Mouse (Mus musculus) limb, embryonic 15.5 days (tissue): Measurements from ENCODE around the gene Ascc2. TPM values are rescaled to one million over a fixed set of nuclear protein-coding genes. Genes with fewer than 3 reads are reported as not detected.
A peak's percentile ranks its signal among the peaks of the same experiment; 100 is the strongest.
"Not testable (repeated sequence)": the region's sequence is repeated elsewhere in the genome, so short reads cannot be mapped to it uniquely, and the experiment has no call there.

ENCODE experiments used
- ATAC-seq: fragments of 200-750 bp; cut with Nextera tagmentation; 2 replicates; pipeline ENCODE4 v1.8.0; 2017; ENCODE audit warnings: low read depth, moderate TSS enrichment; ENCODE audit not compliant: insufficient number of reproducible peaks, low FRiP score, low TSS enrichment
- H3K27ac ChIP-seq: fragments of 300-500 bp; sonication (generic); 2 replicates; pipeline ENCODE4 v1.5.1; 2015; ENCODE audit warnings: moderate library complexity, mild to moderate bottlenecking, inconsistent platforms
- H3K27me3 ChIP-seq: fragments of 300-500 bp; sonication (generic); 2 replicates; pipeline ENCODE4 v1.6.1; 2015; ENCODE audit warnings: inconsistent platforms
- H3K36me3 ChIP-seq: fragments of 300-500 bp; sonication (generic); 2 replicates; pipeline ENCODE4 v1.6.1; 2015; ENCODE audit warnings: inconsistent platforms
- H3K4me1 ChIP-seq: fragments of 300-500 bp; sonication (generic); 2 replicates; pipeline ENCODE4 v1.6.1; 2015; ENCODE audit warnings: inconsistent platforms
- H3K4me2 ChIP-seq: fragments of 300-500 bp; sonication (generic); 2 replicates; pipeline ENCODE4 v1.6.1; 2015; ENCODE audit warnings: mild to moderate bottlenecking, inconsistent platforms
- H3K4me3 ChIP-seq: fragments of 300-500 bp; sonication (generic); 2 replicates; pipeline ENCODE4 v1.5.1; 2015; ENCODE audit warnings: mild to moderate bottlenecking, inconsistent platforms
- H3K9ac ChIP-seq: fragments of 300-500 bp; sonication (generic); 2 replicates; pipeline ENCODE4 v1.6.1; 2015; ENCODE audit warnings: inconsistent platforms
- H3K9me3 ChIP-seq: fragments of 300-500 bp; sonication (generic); 2 replicates; pipeline ENCODE4 v1.6.1; 2016; ENCODE audit warnings: inconsistent platforms
- WGBS: fragments of 180-500 bp; shearing (Covaris S2); methylation state at CpG from one replicate; pipeline ENCODE4 v1.1.7; 2015; 5-methylcytosine and 5-hydroxymethylcytosine counted together
- polyA plus RNA-seq: library from polyadenylated mRNA; unstranded; fragments of >200 nt; fragmentation: Nextera tagmentation; extraction: Ambion mirVana; gene quantifications from 2 replicates; pipeline ENCODE4 v1.2.1, GENCODE M21; 2015

Gene Ascc2
- polyA plus RNA-seq, 1 experiment from 2014 or later = 32.2 TPM

DNA sequence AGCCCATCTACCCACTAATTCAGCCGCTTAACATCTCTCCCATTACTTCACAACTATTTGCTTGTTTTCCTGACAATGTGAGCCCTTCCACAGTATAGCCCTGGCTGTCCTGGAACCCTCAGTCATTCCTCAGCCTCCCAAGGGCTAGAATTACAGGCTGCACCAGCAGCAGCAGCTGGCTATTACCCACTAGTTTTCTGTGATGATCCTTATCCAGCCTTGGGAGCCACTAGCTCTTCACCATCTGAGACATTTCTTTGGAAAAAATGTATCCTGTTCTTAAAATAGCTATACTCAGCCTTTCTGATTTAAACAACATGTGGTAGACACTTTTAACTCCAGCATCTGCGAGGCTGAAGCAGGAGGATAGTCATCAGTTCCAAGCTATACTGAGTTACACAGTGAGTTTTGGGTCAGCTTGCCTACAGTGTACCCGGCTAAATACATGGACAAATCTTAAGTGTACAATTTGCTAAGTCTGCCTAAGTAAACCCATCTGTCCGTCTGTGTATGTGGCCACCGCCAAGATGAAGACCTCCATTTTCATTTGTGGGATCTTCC, 685 bp upstream of the Ascc2 start:
- Histone ChIP-seq H3K36me3 (peaks cover 5% of the 10 kb centered on the region; the same call in 1 of the 2 replicates), H3K4me1 (peaks cover 14% of the 10 kb centered on the region), H3K9ac (no peak overlapping the region), H3K27ac (peak overlapping the region; percentile 83), H3K4me2 (peak overlapping the region; percentile 72), H3K4me3 (peak overlapping the region; percentile 90), H3K9me3 (no peaks in the 10 kb centered on the region), H3K27me3 (no peaks in the 10 kb centered on the region)
- ATAC-seq = no peak
- WGBS = 46% methylated on average over 5 of the region's 5 CpGs

DNA sequence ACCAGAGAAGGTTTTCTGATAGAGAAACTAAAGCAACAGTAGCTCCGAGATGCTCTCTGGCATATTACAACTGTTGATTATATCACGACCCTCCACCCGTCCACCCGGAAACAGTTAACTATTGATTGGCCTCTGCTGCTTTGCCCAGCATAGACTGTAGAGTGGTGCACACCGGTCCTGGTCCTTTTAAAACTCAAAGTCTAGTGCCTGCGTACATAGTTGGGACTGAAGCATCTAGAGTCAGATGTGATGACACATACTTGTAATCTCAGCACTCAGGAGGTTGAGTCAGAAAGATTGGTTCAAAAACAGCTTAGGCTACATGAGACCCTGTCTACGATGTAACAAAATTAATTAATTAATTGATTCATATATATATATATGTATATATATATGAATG, 714 bp downstream of the Ascc2 start:
- Histone ChIP-seq H3K4me3 (peak overlapping the region; percentile 90), H3K4me1 (peaks cover 14% of the 10 kb centered on the region), H3K4me2 (peak overlapping the region; percentile 72), H3K27ac (no peak overlapping the region), H3K27me3 (no peaks in the 10 kb centered on the region), H3K9ac (peak overlapping the region; percentile 55), H3K36me3 (peaks cover 9% of the 10 kb centered on the region; the same call in 1 of the 2 replicates), H3K9me3 (no peaks in the 10 kb centered on the region)
- ATAC-seq = no peak
- 17% methylated on average over 7 of the region's 7 CpGs for WGBS

DNA sequence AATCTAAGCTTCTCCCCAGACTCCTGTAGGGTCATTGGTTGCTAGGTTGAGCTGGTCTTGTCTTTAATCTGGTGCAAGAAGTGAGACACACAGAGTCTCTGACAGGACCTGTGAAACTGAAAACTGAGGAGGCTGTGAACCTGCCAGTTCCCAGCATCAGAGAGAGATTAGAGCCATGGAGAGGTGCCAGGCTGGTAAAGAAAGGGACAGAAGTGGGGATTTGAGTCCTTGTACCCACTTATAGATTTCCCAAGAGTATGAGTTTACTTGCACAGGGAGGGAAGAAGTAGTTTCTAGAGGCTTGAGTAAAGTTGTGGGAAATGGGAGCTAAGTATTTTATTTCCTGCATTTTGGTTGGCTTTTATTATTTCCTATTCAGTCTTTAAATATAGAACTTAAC, 3.6 kb downstream of the Ascc2 start:
- H3K36me3 ChIP-seq = peaks cover 18% of the 10 kb centered on the region; the same call in 1 of the 2 replicates
- H3K4me2 ChIP-seq = no peak overlapping the region
- H3K27ac ChIP-seq = no peak overlapping the region
- ATAC-seq = no peak
- H3K9ac ChIP-seq = no peak overlapping the region
- no peaks in the 10 kb centered on the region for H3K9me3 ChIP-seq
- no peak overlapping the region for H3K4me3 ChIP-seq
- no peaks in the 10 kb centered on the region for H3K27me3 ChIP-seq
- H3K4me1 ChIP-seq = peaks cover 14% of the 10 kb centered on the region

DNA sequence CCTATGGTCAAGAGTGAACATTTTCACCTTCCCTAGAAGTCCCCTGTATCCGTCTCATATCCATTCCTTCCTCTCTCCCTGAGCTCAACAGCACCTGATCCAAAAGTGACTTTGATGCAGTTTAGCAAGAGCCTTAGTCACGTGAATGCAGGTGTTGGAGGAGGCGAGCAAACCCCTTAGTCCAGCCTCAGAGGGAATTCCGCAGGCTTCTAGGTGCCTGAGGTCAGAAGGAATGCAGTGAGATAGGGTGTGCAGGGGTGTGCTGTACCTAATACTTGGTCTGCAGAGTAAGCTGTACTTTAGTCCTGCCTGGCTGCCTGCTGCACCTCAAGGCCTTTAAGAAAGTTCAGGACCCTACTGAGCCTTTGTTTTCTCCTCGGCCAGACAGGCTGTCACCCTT, 6.2 kb downstream of the Ascc2 start:
- no peaks in the 10 kb centered on the region for H3K9me3 ChIP-seq
- H3K27me3 ChIP-seq = no peaks in the 10 kb centered on the region
- H3K4me1 ChIP-seq = peaks cover 2% of the 10 kb centered on the region; the same call in 1 of the 2 replicates
- no peak overlapping the region for H3K9ac ChIP-seq
- WGBS = 66% methylated on average over 5 of the region's 5 CpGs
- no peak overlapping the region for H3K27ac ChIP-seq
- H3K4me2 ChIP-seq = no peak overlapping the region
- H3K4me3 ChIP-seq = no peak overlapping the region
- ATAC-seq = no peak
- peaks cover 38% of the 10 kb centered on the region for H3K36me3 ChIP-seq

DNA sequence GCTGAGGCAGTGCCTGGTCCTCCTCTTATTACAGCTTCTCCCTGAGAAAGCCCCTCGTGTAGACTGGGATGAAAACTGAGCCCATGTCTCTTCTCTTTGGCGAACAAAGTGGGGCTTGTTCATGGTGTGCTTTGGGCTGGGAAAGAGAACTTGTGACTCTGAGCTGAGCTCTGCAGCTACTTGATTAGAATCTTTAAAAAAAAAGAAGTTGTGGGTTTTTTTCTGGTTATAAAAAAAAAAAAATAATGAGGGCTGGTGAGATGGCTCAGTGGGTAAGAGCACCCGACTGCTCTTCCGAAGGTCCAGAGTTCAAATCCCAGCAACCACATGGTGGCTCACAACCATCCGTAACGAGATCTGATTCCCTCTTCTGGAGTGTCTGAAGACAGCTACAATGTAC, 7.6 kb downstream of the Ascc2 start:
- not testable (repeated sequence) for H3K27ac ChIP-seq, H3K9ac ChIP-seq, ATAC-seq, H3K27me3 ChIP-seq, H3K9me3 ChIP-seq, H3K4me3 ChIP-seq, H3K4me1 ChIP-seq, H3K4me2 ChIP-seq
- WGBS = 91% methylated on average over 6 of the region's 6 CpGs
- peaks cover 51% of the 10 kb centered on the region for H3K36me3 ChIP-seq

DNA sequence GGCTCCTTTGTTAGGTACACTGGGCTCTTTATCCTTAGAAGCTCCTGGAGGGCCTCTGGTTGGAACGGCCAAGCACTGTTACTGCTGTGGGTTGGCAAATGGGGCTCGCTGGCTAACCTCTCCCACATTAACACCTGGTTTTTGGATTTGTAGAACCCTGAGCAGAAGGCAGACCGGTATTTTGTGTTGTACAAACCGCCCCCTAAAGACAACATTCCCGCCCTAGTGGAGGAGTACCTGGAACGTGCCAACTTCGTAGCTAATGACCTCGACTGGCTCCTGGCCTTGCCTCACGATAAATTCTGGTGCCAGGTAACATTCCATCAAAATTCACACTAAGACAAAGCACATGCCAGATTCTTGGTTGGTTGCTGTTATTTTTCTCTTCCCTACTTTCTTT, 8.9 kb downstream of the Ascc2 start:
- Histone ChIP-seq H3K4me2 (no peak overlapping the region), H3K4me3 (no peak overlapping the region), H3K9me3 (no peaks in the 10 kb centered on the region), H3K27me3 (no peaks in the 10 kb centered on the region), H3K27ac (no peak overlapping the region), H3K9ac (no peak overlapping the region), H3K4me1 (no peaks in the 10 kb centered on the region), H3K36me3 (peaks cover 57% of the 10 kb centered on the region)
- 56% methylated on average over 9 of the region's 9 CpGs for WGBS
- ATAC-seq = peak; percentile 77

DNA sequence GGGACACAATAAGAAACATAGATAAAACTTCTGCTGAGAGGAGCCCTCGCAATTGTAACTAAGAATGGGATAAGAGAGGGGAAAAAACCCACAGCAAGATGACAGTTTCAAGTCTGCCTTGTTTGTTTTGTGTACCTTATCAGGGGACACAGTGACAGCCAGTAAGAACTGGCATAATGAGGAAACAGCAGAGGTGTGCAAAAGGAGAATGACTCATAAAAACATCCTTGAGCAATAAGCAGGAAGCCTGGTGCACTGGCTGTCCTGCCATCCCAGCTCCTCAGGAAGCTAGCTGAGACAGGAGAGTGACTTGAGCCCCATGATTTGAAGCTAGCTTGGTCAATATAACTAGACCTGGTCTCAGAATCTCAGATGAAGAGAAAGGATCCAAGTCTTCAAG, 22.3 kb downstream of the Ascc2 start:
- Histone ChIP-seq H3K27me3 (no peaks in the 10 kb centered on the region), H3K36me3 (peaks cover 51% of the 10 kb centered on the region), H3K9me3 (no peaks in the 10 kb centered on the region), H3K4me1 (no peaks in the 10 kb centered on the region), H3K9ac (no peak overlapping the region), H3K27ac (no peak overlapping the region), H3K4me2 (no peak overlapping the region), H3K4me3 (no peak overlapping the region)
- 87% methylated on average over 1 of the region's 1 CpGs for WGBS
- ATAC-seq = no peak

DNA sequence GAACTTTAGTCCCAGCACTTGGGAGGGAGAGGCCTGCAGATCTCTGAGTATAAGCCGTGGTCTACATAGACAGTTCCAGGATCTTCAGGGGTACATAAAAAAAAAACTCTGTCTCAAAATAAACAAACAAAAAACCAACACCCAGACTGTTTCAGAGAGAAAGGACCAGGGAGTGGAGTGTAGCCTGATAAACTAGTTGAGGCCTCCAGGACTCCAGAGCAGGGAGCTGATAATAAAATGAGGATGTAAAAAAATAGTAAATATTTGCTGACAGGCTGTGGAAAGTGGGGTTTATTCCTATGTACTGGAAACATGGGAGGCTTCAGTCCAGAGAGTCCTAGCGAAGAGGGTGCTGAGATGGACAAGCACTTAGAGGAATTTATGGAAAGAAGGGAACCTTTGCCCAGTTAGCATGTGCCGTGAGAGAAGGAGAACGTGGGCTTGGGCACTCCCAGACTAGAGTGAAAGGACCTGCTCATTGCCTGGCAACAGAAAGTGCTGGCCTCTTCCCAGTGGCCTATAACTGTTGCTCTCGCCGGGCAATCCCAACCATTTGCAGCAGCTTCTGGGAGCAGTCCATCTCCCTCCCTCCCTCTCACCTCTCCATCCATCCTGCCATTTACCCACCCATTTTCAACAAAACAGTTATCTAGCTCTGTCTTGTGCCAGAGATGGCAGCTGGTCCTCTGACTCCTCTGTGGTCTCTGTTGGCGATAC, 22.9 kb downstream of the Ascc2 start:
- Histone ChIP-seq H3K4me3 (no peak overlapping the region), H3K27me3 (no peaks in the 10 kb centered on the region), H3K9me3 (no peaks in the 10 kb centered on the region), H3K4me2 (no peak overlapping the region), H3K27ac (no peak overlapping the region), H3K4me1 (no peaks in the 10 kb centered on the region), H3K9ac (no peak overlapping the region), H3K36me3 (peaks cover 44% of the 10 kb centered on the region)
- 85% methylated on average over 7 of the region's 7 CpGs for WGBS
- no peak for ATAC-seq

DNA sequence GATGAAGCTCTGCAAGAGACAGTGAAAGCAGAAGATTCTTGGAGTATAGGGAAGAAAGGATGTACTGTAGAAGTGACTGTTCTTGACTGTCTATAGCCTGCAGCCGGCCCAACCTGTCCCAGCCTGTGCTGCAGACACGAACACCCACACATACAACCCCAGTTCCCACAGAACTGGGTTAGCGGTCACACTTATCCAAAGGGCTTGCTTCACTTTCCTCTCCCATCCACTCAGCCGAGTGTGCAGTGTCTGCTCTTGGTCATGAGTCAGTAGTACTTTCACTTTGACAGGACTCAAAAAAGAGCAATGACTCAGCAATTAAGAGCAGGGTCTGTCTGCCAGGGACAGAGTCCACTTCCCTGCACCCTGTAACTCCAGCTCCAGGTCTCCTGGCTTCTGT, 23.8 kb downstream of the Ascc2 start:
- Histone ChIP-seq H3K4me2 (no peak overlapping the region), H3K4me3 (no peak overlapping the region), H3K27ac (no peak overlapping the region), H3K36me3 (peaks cover 43% of the 10 kb centered on the region), H3K27me3 (no peaks in the 10 kb centered on the region), H3K9me3 (no peaks in the 10 kb centered on the region), H3K9ac (no peak overlapping the region), H3K4me1 (no peaks in the 10 kb centered on the region)
- WGBS = 65% methylated on average over 4 of the region's 4 CpGs
- no peak for ATAC-seq

DNA sequence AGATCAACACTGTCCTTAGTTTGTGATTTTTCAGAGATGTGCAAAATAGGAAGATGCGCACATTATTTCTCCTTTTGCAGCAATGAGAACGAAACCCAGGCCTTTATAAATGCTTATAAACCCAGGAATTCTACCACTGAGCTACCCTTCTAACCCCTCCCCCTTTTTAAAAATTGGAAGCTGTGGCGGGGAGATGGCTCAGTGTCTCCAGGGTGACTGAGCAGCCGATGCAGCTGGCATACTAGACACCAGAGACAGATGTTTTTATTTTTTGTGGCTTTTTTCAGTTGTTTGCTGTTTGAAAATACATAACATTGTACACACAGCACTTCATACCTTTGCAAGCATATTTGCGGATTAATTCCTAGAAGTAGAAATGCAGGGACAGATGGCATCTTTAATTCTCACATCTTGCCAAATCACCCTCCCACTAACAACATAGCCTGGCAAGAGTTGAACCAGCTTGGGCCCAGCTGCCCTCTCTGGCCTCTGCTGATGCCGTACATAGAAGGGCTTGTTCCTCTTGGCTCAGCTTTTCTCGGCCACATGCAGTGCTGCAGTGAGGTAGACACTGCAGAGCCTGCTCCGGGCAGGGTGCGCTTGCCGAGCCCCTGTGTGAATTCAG, 24.4 kb downstream of the Ascc2 start:
- no peak overlapping the region for H3K4me3 ChIP-seq
- no peaks in the 10 kb centered on the region for H3K27me3 ChIP-seq
- H3K9me3 ChIP-seq = no peaks in the 10 kb centered on the region
- no peak overlapping the region for H3K4me2 ChIP-seq
- WGBS = 81% methylated on average over 10 of the region's 10 CpGs
- H3K9ac ChIP-seq = no peak overlapping the region
- H3K27ac ChIP-seq = no peak overlapping the region
- peaks cover 43% of the 10 kb centered on the region for H3K36me3 ChIP-seq
- H3K4me1 ChIP-seq = no peaks in the 10 kb centered on the region
- no peak for ATAC-seq

DNA sequence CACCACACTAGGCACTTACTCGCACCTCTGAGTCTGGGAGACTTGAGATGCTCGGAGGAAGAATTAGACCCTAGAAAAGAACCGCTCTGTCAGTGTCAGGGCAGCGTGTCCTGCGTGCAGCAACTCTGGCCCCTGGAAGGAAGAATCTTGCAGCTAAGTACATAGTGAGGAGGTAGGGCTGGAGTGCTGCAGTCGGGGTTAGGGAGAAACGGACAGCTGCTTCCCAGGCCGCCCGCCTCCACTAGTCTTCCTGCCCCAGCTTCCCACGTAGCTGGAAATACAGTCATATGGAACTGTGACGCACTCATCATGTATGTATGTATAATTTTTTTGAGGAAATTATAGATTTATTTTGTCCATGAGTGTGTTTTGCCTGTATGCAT, 24.9 kb downstream of the Ascc2 start:
- H3K27ac ChIP-seq = no peak overlapping the region
- no peak overlapping the region for H3K9ac ChIP-seq
- no peaks in the 10 kb centered on the region for H3K9me3 ChIP-seq
- H3K4me1 ChIP-seq = no peaks in the 10 kb centered on the region
- ATAC-seq = no peak
- H3K4me3 ChIP-seq = no peak overlapping the region
- 87% methylated on average over 11 of the region's 11 CpGs for WGBS
- no peak overlapping the region for H3K4me2 ChIP-seq
- no peaks in the 10 kb centered on the region for H3K27me3 ChIP-seq
- H3K36me3 ChIP-seq = peaks cover 46% of the 10 kb centered on the region

DNA sequence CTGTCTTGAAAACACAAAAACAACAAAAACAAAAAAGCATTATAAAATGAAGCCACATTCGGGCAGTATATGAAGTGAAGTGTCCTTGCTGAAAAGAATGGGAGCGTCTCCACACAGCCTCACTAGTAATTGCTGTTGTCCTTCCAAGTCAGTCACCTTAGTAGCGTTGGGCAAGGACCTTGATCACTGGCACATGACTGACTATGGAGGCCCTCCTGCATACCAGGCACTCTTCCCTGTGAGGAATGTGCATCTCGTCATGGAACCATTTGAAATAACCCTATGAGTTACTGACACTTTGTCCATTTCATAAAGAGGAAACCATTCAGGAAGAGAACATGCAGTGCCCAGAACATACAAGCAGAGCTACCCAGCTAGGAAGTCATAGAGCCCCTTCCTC, 34.2 kb downstream of the Ascc2 start:
- Histone ChIP-seq H3K4me2 (no peak overlapping the region), H3K36me3 (peaks cover 57% of the 10 kb centered on the region), H3K9ac (no peak overlapping the region), H3K4me3 (no peak overlapping the region), H3K4me1 (no peaks in the 10 kb centered on the region), H3K27me3 (no peaks in the 10 kb centered on the region), H3K9me3 (no peaks in the 10 kb centered on the region), H3K27ac (no peak overlapping the region)
- no peak for ATAC-seq
- WGBS = 88% methylated on average over 4 of the region's 4 CpGs
